Mouse (Mus musculus): ENCODE results near the gene Gucy2e. TPM values are rescaled to one million over a fixed set of nuclear protein-coding genes. Genes with fewer than 3 reads are reported as not detected.

The Gucy2e gene
- total RNA-seq, 2 experiments from 2014 or later: 2.1 to 2.3 TPM

- no peak for DNase-seq (ENCODE audit: low spot score in 2 of 2)
- Histone ChIP-seq H3K4me3 (no peak overlapping the region), H3K27ac (no peak overlapping the region)
- no peak for TF ChIP-seq CTCF (conservative IDR thresholded peaks at IDR 0.05)
Measured at GRCm38 (mm10) chr11:69185031-69185430, 51.8 kb downstream of the Gucy2e start.

- Histone ChIP-seq H3K27ac (no peak overlapping the region), H3K4me3 (no peak overlapping the region)
- no peak for TF ChIP-seq CTCF (conservative IDR thresholded peaks at IDR 0.05)
- no peak for DNase-seq (ENCODE audit: low spot score in 2 of 2)
Measured at GRCm38 (mm10) chr11:69180120-69180519, 56.7 kb downstream of the Gucy2e start.

GRCm38 (mm10) chr11:69179512-69179911, 57.3 kb downstream of the Gucy2e start:
- H3K4me3 ChIP-seq: no peak overlapping the region
- no peak for DNase-seq (ENCODE audit: low spot score in 2 of 2)
- no peak for TF ChIP-seq CTCF (conservative IDR thresholded peaks at IDR 0.05)

GRCm38 (mm10) chr11:69178525-69178924, 58.3 kb downstream of the Gucy2e start:
- no peak for TF ChIP-seq CTCF (conservative IDR thresholded peaks at IDR 0.05)
- no peak overlapping the region for H3K4me3 ChIP-seq
- H3K27ac ChIP-seq: no peak overlapping the region
- DNase-seq (ENCODE audit: low spot score in 2 of 2): no peak

More at GRCm38 (mm10) chr11:69179512-69179911, 57.3 kb downstream of the Gucy2e start:
- H3K27ac ChIP-seq: no peak overlapping the region

- no peak for TF ChIP-seq CTCF (conservative IDR thresholded peaks at IDR 0.05)
- DNase-seq (ENCODE audit: low spot score in 2 of 2): no peak
- H3K4me3 ChIP-seq: no peak overlapping the region
Measured at GRCm38 (mm10) chr11:69174722-69175121, 62.1 kb downstream of the Gucy2e start.

GRCm38 (mm10) chr11:69172606-69173005, 64.2 kb downstream of the Gucy2e start:
- no peak overlapping the region for H3K4me3 ChIP-seq
- H3K27ac ChIP-seq: no peak overlapping the region
- no peak for TF ChIP-seq CTCF (conservative IDR thresholded peaks at IDR 0.05)
- no peak for DNase-seq (ENCODE audit: low spot score in 2 of 2)

More at GRCm38 (mm10) chr11:69174722-69175121, 62.1 kb downstream of the Gucy2e start:
- H3K27ac ChIP-seq: no peak overlapping the region

- peak; percentile 46 to 59 for DNase-seq (ENCODE audit: low spot score in 2 of 2)
- Histone ChIP-seq H3K27ac (no peak overlapping the region), H3K4me3 (no peak overlapping the region)
- TF ChIP-seq CTCF (conservative IDR thresholded peaks at IDR 0.05): peak; percentile 93
Measured at GRCm38 (mm10) chr11:69171626-69172025, 65.2 kb downstream of the Gucy2e start.

GRCm38 (mm10) chr11:69169313-69169712, 67.5 kb downstream of the Gucy2e start:
- H3K4me3 ChIP-seq: no peak overlapping the region
- no peak overlapping the region for H3K27ac ChIP-seq
- no peak for TF ChIP-seq CTCF (conservative IDR thresholded peaks at IDR 0.05)
- DNase-seq (ENCODE audit: low spot score in 2 of 2): peak in 1 of 2 experiments; percentile 39

Other genes with a start within 250 kb of the Gucy2e start
- gene Pfas, start 228.6 kb downstream of the Gucy2e start, total RNA-seq (2021): 10 to 100 TPM; 27.5 to 27.8 TPM
- 10 to 100 TPM; 40.3 to 43.1 TPM for gene Ctc1, start 221.1 kb downstream of the Gucy2e start, total RNA-seq (2021)
- gene Aurkb, start 191.4 kb downstream of the Gucy2e start, total RNA-seq (2021): under 1 TPM; 0.54 to 0.79 TPM
- gene Borcs6, start 177.3 kb downstream of the Gucy2e start, total RNA-seq (2021): 10 to 100 TPM; 26.6 to 30.8 TPM
- 10 to 100 TPM; 20.3 to 21.6 TPM for gene Tmem107, start 166.2 kb downstream of the Gucy2e start, total RNA-seq (2021)
- gene Vamp2, start 148.5 kb downstream of the Gucy2e start, total RNA-seq (2021): 1,000 to 10,000 TPM in 1 of 2 experiments, 100 to 1,000 TPM in 1; 988 to 1,016 TPM
- gene Per1, start 141.8 kb downstream of the Gucy2e start, total RNA-seq (2021): 10 to 100 TPM; 83.4 to 95.2 TPM
- gene Hes7, start 116.6 kb downstream of the Gucy2e start, total RNA-seq (2021): 1 to 10 TPM in 1 of 2 experiments, under 1 TPM in 1; 0.79 to 1.0 TPM
- gene 9130213A22Rik, start 114.4 kb downstream of the Gucy2e start, total RNA-seq (2021): 1 to 10 TPM; 1.4 to 1.5 TPM
- gene Aloxe3, start 111.1 kb downstream of the Gucy2e start, total RNA-seq (2021): 10 to 100 TPM in 1 of 2 experiments, 1 to 10 TPM in 1; 7.8 to 11.1 TPM
- gene Alox12b, start 80.0 kb downstream of the Gucy2e start, total RNA-seq (2021): 10 to 100 TPM in 1 of 2 experiments, 1 to 10 TPM in 1; 8.7 to 12.2 TPM
- 1 to 10 TPM; 7.5 to 8.2 TPM for gene Alox8, start 39.2 kb downstream of the Gucy2e start, total RNA-seq (2021)
- 10 to 100 TPM; 13.9 to 17.8 TPM for gene Cntrob, start 86.7 kb upstream of the Gucy2e start, total RNA-seq (2021)
- gene Trappc1, start 86.9 kb upstream of the Gucy2e start, total RNA-seq (2021): 10 to 100 TPM; 63.0 to 63.5 TPM
- 10 to 100 TPM; 20.6 to 26.1 TPM for gene Kcnab3, start 89.2 kb upstream of the Gucy2e start, total RNA-seq (2021)
- 100 to 1,000 TPM; 110 to 117 TPM for gene Rnf227, start 103.4 kb upstream of the Gucy2e start, total RNA-seq (2021)
- 100 to 1,000 TPM; 541 to 561 TPM for gene Chd3, start 132.4 kb upstream of the Gucy2e start, total RNA-seq (2021)
- 100 to 1,000 TPM; 109 to 127 TPM for gene Naa38, start 158.5 kb upstream of the Gucy2e start, total RNA-seq (2021)
- 10 to 100 TPM; 43.6 to 45.0 TPM for gene Cyb5d1, start 158.6 kb upstream of the Gucy2e start, total RNA-seq (2021)
- 1 to 10 TPM; 2.6 to 5.0 TPM for gene Tmem88, start 161.2 kb upstream of the Gucy2e start, total RNA-seq (2021)
- gene Kdm6b, start 176.6 kb upstream of the Gucy2e start, total RNA-seq (2021): 10 to 100 TPM; 34.3 to 40.9 TPM

Measured in layer of hippocampus, adult 2 months (tissue).